Mouse (Mus musculus) limb, embryonic 11.5 days (tissue): ENCODE results near the gene Catsperg1. TPM values are rescaled to one million over a fixed set of nuclear protein-coding genes. Genes with fewer than 3 reads are reported as not detected.
"Not testable (repeated sequence)": the region's sequence is repeated elsewhere in the genome, so short reads cannot be mapped to it uniquely, and the experiment has no call there.

ENCODE experiments used
- ATAC-seq: fragments of 200-750 bp; cut with Nextera tagmentation; 2 replicates; pipeline ENCODE4 v1.8.0; 2017; ENCODE audit warnings: low read depth; ENCODE audit not compliant: insufficient number of reproducible peaks, low FRiP score, low TSS enrichment
- DNase-seq: peaks from one replicate; pipeline ENCODE4 v3.0.0-alpha.2; 2015; ENCODE audit warnings: low spot score
- H3K27ac ChIP-seq: fragments of 300-500 bp; sonication (generic); replicated peaks from 2 replicates; pipeline ENCODE4 v1.5.1; 2014; ENCODE audit warnings: low read depth, mild to moderate bottlenecking, low read length
- H3K27me3 ChIP-seq: fragments of 300-500 bp; sonication (generic); 2 replicates; pipeline ENCODE4 v1.6.1; 2014; ENCODE audit warnings: mild to moderate bottlenecking, low read length, mixed read lengths; ENCODE audit not compliant: control insufficient read depth, insufficient read depth
- H3K36me3 ChIP-seq: fragments of 300-500 bp; sonication (generic); 2 replicates; pipeline ENCODE4 v1.6.1; 2014; ENCODE audit warnings: mild to moderate bottlenecking, low read length, moderate library complexity, mixed read lengths; ENCODE audit not compliant: control insufficient read depth, insufficient read depth
- H3K4me1 ChIP-seq: fragments of 300-500 bp; sonication (generic); 2 replicates; pipeline ENCODE4 v1.6.1; 2014; ENCODE audit warnings: low read length, mixed read lengths; ENCODE audit not compliant: control insufficient read depth, insufficient read depth
- H3K4me2 ChIP-seq: fragments of 300-500 bp; sonication (generic); 2 replicates; pipeline ENCODE4 v1.6.1; 2014; ENCODE audit warnings: low read depth, mild to moderate bottlenecking, moderate library complexity; ENCODE audit not compliant: severe bottlenecking
- H3K4me3 ChIP-seq: fragments of 300-500 bp; sonication (generic); 2 replicates; pipeline ENCODE4 v1.5.1; 2014; ENCODE audit warnings: low read depth, low read length
- H3K9ac ChIP-seq: fragments of 300-500 bp; sonication (generic); 2 replicates; pipeline ENCODE4 v1.6.1; 2014; ENCODE audit warnings: mild to moderate bottlenecking, low read length
- H3K9me3 ChIP-seq: fragments of 300-500 bp; sonication (generic); 2 replicates; pipeline ENCODE4 v1.6.1; 2016; ENCODE audit warnings: low read length; ENCODE audit not compliant: control insufficient read depth
- WGBS: fragments of 180-500 bp; shearing (Covaris S2); extraction: QIAGEN DNeasy Blood & Tissue Kit; methylation state at CpG from one replicate; pipeline ENCODE4 v1.1.7; 2014; 5-methylcytosine and 5-hydroxymethylcytosine counted together
- polyA plus RNA-seq: library from polyadenylated mRNA; unstranded; fragments of >200 nt; fragmentation: Nextera tagmentation; extraction: Ambion mirVana; gene quantifications from 2 replicates; pipeline ENCODE4 v1.2.1, GENCODE M21; 2014

The Catsperg1 gene
- polyA plus RNA-seq, 1 experiment from 2014 or later, result 0.45 TPM

DNA sequence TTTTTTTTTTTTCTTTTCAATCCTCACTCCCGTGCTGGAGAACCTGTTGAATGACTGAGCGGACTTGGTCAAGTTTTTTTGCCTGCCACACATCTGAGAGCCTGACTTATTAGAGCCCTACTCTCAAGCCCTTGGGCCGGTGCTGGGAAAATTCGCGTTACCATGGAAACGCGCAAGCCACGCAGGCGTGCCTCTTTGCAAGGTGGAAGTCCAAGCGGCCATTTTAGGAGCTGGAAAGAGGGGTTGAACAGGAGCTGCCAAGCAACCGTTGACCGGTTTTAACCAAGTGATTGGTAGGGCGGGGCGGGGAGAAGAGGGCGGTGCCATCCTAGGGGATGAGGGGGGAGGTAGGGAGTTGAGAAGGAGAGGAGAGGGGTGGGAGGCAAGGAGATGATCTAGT lies 1.0 kb upstream of the Catsperg1 start:
- H3K36me3 ChIP-seq, result no peaks in the 10 kb centered on the region
- peaks cover 3% of the 10 kb centered on the region; the same call in 1 of the 2 replicates for H3K27me3 ChIP-seq
- H3K9me3 ChIP-seq, result no peaks in the 10 kb centered on the region
- ATAC-seq, result no peak
- H3K9ac ChIP-seq, result no peak overlapping the region
- no peak overlapping the region for H3K4me2 ChIP-seq
- H3K4me1 ChIP-seq, result no peaks in the 10 kb centered on the region
- no peak overlapping the region for H3K4me3 ChIP-seq
- 44% methylated on average over 15 of the region's 15 CpGs for WGBS
- DNase-seq, result no peak
- H3K27ac ChIP-seq, result no peak overlapping the region

DNA sequence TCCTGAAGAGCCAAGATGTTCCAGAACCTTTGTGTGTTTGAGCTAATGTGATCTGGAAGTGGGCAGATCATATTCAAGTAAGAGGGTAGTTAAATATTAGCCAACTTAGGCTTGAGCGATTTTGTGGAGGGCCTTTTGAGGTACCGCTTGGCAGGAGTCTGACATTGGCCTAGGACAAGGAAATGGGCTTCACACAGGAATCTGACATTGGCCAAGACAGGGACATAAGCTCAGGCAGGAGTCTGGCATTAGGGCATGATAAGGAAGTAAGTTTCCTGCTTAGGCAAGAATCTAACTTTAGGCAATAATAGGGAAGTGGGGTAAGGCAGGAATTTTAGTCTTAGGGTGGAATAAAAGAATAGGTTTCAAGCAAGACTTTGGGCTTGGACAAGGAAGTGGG lies 401 bp upstream of the Catsperg1 start:
- no peaks in the 10 kb centered on the region for H3K4me1 ChIP-seq
- no peak for DNase-seq
- H3K36me3 ChIP-seq, result no peaks in the 10 kb centered on the region
- no peak overlapping the region for H3K27ac ChIP-seq
- H3K4me3 ChIP-seq, result no peak overlapping the region
- no peak for ATAC-seq
- no peak overlapping the region; the same call in 1 of the 2 replicates for H3K4me2 ChIP-seq
- WGBS, result 72% methylated on average over 2 of the region's 2 CpGs
- H3K9me3 ChIP-seq, result no peaks in the 10 kb centered on the region
- peaks cover 3% of the 10 kb centered on the region; the same call in 1 of the 2 replicates for H3K27me3 ChIP-seq
- H3K9ac ChIP-seq, result no peak overlapping the region

DNA sequence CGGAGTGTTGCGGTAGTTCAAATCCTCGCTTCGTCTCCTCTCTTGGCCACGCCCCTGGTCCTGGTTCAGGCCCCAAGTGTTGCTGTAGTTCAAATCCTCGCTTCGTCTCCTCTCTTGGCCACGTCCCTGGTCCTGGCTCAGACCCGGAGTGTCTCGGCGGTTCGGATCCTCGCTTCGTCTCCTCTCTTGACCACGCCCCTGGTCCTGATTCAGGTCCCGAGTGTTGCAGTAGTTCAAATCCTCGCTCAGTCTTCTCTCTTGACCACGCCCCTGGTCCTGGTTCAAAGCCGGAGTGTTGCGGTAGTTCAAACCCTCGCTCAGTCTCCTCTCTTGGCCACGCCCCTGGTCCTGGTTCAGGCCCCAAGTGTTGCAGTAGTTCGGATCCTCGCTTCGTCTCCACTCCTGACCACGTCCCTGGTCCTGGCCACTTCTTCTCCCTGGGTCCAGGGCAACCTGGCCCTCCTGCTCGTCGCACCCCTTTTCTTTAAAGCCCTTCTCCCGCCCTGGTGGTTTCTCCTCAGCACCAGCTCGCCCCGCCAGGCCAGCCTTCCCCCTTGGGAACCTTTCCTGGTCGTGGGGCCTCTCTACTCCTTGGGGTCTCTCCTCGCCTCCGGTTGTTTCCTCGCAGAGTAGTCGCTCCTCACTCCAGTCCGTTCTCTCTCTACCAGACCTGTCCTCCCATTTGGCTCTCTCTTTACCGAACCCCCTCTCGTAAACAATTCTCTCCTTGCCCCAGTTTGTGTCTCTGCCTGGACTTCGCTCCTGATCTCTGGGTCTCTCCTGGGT lies 867 bp downstream of the Catsperg1 start:
- H3K27me3 ChIP-seq, H3K36me3 ChIP-seq, H3K4me1 ChIP-seq, H3K27ac ChIP-seq, ATAC-seq, H3K9me3 ChIP-seq, H3K4me3 ChIP-seq, H3K9ac ChIP-seq: not testable (repeated sequence)
- DNase-seq, result peak; percentile 25
- peak overlapping the region; percentile 33 for H3K4me2 ChIP-seq
- WGBS, result 14% methylated on average over 40 of the region's 40 CpGs

DNA sequence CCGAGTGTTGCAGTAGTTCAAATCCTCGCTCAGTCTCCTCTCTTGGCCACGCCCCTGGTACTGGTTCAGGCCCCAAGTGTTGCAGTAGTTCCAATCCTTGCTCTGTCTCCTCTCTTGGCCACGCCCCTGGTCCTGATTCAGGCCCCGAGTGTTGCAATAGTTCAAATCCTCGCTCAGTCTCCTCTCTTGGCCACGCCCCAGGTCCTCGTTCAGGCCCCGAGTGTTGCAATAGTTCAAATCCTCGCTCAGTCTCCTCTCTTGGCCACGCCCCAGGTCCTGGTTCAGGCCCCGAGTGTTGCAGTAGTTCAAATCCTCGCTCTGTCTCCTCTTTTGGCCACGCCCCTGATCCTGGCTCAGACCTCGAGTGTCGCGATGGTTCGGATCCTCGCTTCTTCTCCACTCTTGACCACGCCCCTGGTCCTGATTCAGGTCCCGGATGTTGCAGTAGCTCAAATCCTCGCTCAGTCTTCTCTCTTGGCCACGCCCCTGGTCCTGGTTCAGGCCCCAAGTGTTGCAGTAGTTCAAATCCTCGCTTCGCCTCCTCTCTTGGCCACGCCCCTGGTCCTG lies 1.6 kb downstream of the Catsperg1 start:
- no peak overlapping the region for H3K4me2 ChIP-seq
- H3K9me3 ChIP-seq, result no peaks in the 10 kb centered on the region
- H3K27me3 ChIP-seq, result peaks cover 3% of the 10 kb centered on the region; the same call in 1 of the 2 replicates
- ATAC-seq (no peak), DNase-seq (peak; percentile 38)
- H3K9ac ChIP-seq, result no peak overlapping the region
- no peak overlapping the region; the same call in 1 of the 2 replicates for H3K4me3 ChIP-seq
- H3K36me3 ChIP-seq, result no peaks in the 10 kb centered on the region
- no peaks in the 10 kb centered on the region for H3K4me1 ChIP-seq
- no peak overlapping the region for H3K27ac ChIP-seq
- WGBS, result 13% methylated on average over 26 of the region's 26 CpGs

DNA sequence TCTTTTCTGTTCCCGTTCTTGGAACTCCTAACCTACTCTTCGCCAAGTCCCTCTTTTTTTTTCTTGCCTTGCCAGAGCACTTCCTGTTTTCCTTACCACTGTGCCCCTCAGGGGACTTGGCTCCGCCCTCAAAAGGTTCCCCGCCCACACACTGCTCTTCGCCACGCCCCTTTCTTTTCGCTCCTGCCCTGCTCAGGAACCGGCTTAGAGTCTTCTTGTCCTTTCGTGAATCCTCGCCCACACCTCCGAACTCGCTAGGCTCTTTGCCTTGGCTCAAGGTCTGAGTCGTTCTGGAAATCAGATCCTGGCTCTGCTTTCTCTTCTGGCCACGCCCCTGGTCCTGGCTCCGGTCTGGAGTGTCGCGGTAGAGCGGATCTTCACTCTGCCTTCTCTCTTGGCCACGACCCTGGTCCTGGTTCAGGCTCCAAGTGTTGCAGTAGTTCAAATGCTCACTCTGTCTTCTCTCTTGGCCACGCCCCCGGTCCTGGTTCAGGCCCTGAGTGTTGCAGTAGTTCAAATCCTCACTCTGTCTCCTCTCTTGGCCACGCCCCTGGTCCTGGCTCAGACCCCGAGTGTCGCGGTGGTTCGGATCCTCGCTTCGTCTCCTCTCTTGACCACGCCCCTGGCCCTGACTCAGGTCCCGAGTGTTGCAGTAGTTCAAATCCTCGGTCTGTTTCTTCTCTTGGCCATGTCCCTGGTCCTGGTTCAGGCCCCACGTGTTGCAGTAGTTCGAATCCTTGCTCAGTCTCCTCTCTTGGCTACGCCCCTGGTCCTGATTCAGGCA lies 2.2 kb downstream of the Catsperg1 start:
- Histone ChIP-seq H3K27me3 (peaks cover 3% of the 10 kb centered on the region; the same call in 1 of the 2 replicates), H3K4me3 (peak overlapping the region; percentile 3), H3K4me1 (no peaks in the 10 kb centered on the region), H3K36me3 (no peaks in the 10 kb centered on the region), H3K4me2 (peak overlapping the region; percentile 37; the same call in 1 of the 2 replicates), H3K9me3 (no peaks in the 10 kb centered on the region), H3K27ac (no peak overlapping the region), H3K9ac (no peak overlapping the region)
- WGBS, result 3% methylated on average over 34 of the region's 34 CpGs
- DNase-seq (peak; percentile 78), ATAC-seq (peak; percentile 60; the same call in 1 of the 2 replicates)

DNA sequence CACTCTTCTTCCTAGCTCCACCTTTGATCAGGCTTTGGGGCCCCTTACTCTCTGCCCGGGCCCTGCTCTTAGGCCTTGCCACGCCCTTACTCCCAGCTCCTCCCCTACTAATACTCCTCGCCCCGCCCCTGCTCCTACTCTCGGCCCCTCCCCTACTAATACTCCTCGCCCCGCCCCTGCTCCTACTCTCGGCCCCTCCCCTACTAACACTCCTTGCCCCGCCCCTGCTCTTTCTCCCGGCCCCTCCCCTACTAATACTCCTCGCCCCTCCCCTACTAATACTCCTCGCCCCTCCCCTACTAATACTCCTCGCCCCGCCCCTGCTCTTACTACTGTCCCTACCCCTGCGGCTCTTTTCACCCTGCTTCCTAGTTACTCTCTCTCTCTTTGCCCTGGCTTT lies 2.8 kb downstream of the Catsperg1 start:
- not testable (repeated sequence) for H3K9ac ChIP-seq, H3K36me3 ChIP-seq, H3K4me2 ChIP-seq, H3K27ac ChIP-seq, DNase-seq, H3K9me3 ChIP-seq, H3K4me1 ChIP-seq, H3K27me3 ChIP-seq, ATAC-seq
- H3K4me3 ChIP-seq, result peak overlapping the region; percentile 3; the same call in 1 of the 2 replicates
- WGBS, result 26% methylated on average over 15 of the region's 15 CpGs

DNA sequence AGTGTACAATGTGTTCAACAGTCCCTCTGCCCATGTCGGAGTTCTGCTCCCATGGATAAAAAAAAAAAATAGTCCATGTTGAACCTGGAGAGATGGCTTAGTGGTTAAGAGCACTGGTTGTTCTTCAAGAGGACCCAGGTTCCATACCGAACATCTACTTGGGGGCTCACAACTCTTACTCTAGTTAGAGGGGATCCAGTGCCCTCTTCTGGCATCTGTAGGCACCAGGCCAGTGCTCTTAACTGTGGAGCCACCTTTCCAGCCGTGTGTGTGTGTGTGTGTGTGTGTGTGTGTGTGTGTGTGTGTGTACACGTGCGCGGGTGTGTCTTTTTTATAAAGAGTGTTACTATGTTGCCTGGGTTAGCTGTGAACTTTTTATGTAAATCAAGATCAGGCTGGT lies 11.3 kb downstream of the Catsperg1 start:
- no peak for ATAC-seq
- Histone ChIP-seq H3K36me3 (no peaks in the 10 kb centered on the region), H3K4me3 (no peak overlapping the region), H3K4me2 (no peak overlapping the region), H3K9ac (no peak overlapping the region), H3K27me3 (no peaks in the 10 kb centered on the region), H3K9me3 (no peaks in the 10 kb centered on the region), H3K27ac (no peak overlapping the region), H3K4me1 (no peaks in the 10 kb centered on the region)
- WGBS, result 87% methylated on average over 6 of the region's 6 CpGs
- no peak for DNase-seq

DNA sequence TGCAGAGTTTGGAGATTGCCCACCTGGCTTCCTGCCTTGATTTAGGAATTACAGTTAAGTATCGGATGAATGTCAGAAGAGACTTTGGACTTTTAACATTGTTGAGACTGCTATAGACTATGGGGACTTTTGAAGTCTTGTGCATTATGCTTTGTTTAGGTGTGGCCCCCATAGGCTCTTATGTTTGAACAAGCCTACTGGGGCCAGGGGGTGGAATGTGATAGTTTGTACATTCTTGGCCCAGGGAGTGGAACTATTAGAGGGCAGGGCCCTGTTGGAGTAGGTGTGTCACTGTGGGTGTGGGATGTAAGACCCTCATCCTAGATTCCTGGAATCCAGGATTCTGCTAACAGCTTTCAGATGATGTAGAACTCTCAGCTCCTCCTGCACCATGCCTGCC lies 19.6 kb downstream of the Catsperg1 start:
- H3K4me1 ChIP-seq, H3K36me3 ChIP-seq, H3K4me2 ChIP-seq, H3K4me3 ChIP-seq, DNase-seq, H3K9ac ChIP-seq, H3K27me3 ChIP-seq, H3K27ac ChIP-seq, ATAC-seq, H3K9me3 ChIP-seq: not testable (repeated sequence)
- 95% methylated on average over 1 of the region's 1 CpGs for WGBS
